Mouse (Mus musculus) cerebellum, adult 2 months (tissue): Measurements from ENCODE around the gene Gm9758.
"Not testable (repeated sequence)": the region's sequence is repeated elsewhere in the genome, so short reads cannot be mapped to it uniquely, and the experiment has no call there.

ENCODE experiments used
- CTCF ChIP-seq: fragments of 200-500 bp; IDR thresholded peaks from 2 replicates; pipeline ENCODE4 v1.5.1; 2011; ENCODE audit warnings: low read depth, mild to moderate bottlenecking, control low read depth, low read length, moderate library complexity, borderline replicate concordance; ENCODE audit not compliant: insufficient read depth
- POLR2A ChIP-seq: fragments of 200-500 bp; IDR thresholded peaks from 2 replicates; pipeline ENCODE4 v1.6.1; 2011; ENCODE audit warnings: low read length, control low read depth, borderline replicate concordance; ENCODE audit not compliant: insufficient read depth

DNA sequence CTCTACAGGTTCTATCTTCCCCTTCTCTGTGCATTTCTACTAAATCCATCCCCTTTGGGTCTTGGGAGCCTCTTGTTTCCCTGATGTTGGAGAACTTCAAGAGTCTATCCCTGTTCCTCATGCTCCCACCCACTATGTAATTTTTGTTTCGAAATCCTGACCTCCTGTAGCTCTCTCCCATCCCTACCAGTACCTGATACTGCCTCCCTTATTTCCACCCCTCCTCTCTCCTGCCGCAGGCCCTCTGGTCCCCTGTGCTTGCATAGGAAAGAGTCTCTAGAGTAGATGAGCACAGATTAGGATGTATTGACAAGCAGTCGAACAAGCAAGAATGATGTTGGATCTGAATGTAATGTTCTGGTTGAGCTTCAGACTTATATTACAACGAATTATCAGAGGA lies 30.8 kb upstream of the Gm9758 start:
- not testable (repeated sequence) for TF ChIP-seq CTCF, POLR2A
